Comparison of ENCODE assay signal across 10 mouse cellular contexts in genomic region chr14:43932991-43933390, GRCm38 (mm10). TPM values are rescaled to one million over a fixed set of nuclear protein-coding genes. Genes with fewer than 3 reads are reported as not detected.
DNase-seq lines count a peak whose midpoint lies in the region; ATAC-seq and TF ChIP-seq lines count a peak whose summit lies in the region.
"Not testable (repeated sequence)": the region's sequence is repeated elsewhere in the genome, so short reads cannot be mapped to it uniquely, and the experiment has no call there.
"Had no signal": no experiment of that assay in that cellular context is flagged by ENCODE, and none has a peak within 500 bp of the region (broad histone marks: within the 10 kb centered on the region; RNA-seq: fewer than 3 reads in every experiment).

No protein-coding gene starts in this region.

- not testable (repeated sequence) for H3K9ac ChIP-seq in hindbrain, embryonic 11.5 days (ENCODE audit: low read depth, low read length); liver, postnatal 0 days (replicated peaks)

- not testable (repeated sequence) for H3K4me1 ChIP-seq in hindbrain, embryonic 11.5 days (replicated peaks; ENCODE audit: control insufficient read depth, insufficient read depth, low read length); liver, postnatal 0 days (ENCODE audit: insufficient read depth)

- WGBS in hindbrain, embryonic 11.5 days = 26% methylated on average over 8 of the region's 8 CpGs
- whole genome bisulfite sequencing in liver, postnatal 0 days (ENCODE audit: insufficient replicate concordance) = 18% methylated on average over 8 of the region's 8 CpGs

- peak; percentile 74 for TF ChIP-seq CTCF in liver, postnatal 0 days (IDR thresholded peaks at IDR 0.05; ENCODE audit: low read depth)

- DNase-seq in ES-CJ7 (ENCODE audit: low read depth, low spot score) = peak; percentile 48
- DNase-seq in cerebellum, adult 18-20 months = peak; percentile 4 to 13
- peak; percentile 2 to 20 for DNase-seq in frontal cortex, postnatal 14 days (ENCODE audit: low spot score in 2 of 2)
- peak; percentile 73 for DNase-seq in hindbrain, embryonic 11.5 days (ENCODE audit: low spot score)
- DNase-seq in layer of hippocampus, adult 9-11 months = peak; percentile 6
- DNase-seq in liver, postnatal 0 days = peak; percentile 48
- DNase-seq in ovary, postnatal 14 days (ENCODE audit: low spot score) = peak; percentile 6
- DNase-seq in thymus, postnatal 36 days = peak; percentile 3

- not testable (repeated sequence) for H3K27ac ChIP-seq in hindbrain, embryonic 11.5 days (ENCODE audit: low read depth, low read length); liver, postnatal 0 days (ENCODE audit: low read depth)

- not testable (repeated sequence) for H3K36me3 ChIP-seq in hindbrain, embryonic 11.5 days (ENCODE audit: control insufficient read depth, insufficient read depth, low read length); liver, postnatal 0 days (replicated peaks; ENCODE audit: insufficient read depth, low read length)

- ATAC-seq in hindbrain, embryonic 11.5 days (ENCODE audit: low FRiP score); liver, postnatal 0 days: not testable (repeated sequence)

- TF ChIP-seq EP300 in liver, postnatal 0 days (IDR thresholded peaks at IDR 0.05; ENCODE audit: low read depth) = not testable (repeated sequence)

- not testable (repeated sequence) for H3K4me2 ChIP-seq in hindbrain, embryonic 11.5 days (replicated peaks; ENCODE audit: low read depth, low read length); liver, postnatal 0 days (ENCODE audit: low read depth, low read length)

- not testable (repeated sequence) for H3K27me3 ChIP-seq in hindbrain, embryonic 11.5 days (ENCODE audit: control insufficient read depth, insufficient read depth, low read length); liver, postnatal 0 days (ENCODE audit: insufficient read depth, low read length)

- H3K9me3 ChIP-seq in hindbrain, embryonic 11.5 days (ENCODE audit: control insufficient read depth, low read length); liver, postnatal 0 days (ENCODE audit: low read length): not testable (repeated sequence)

- H3K4me3 ChIP-seq in hindbrain, embryonic 11.5 days (ENCODE audit: low read depth, low read length); liver, postnatal 0 days (ENCODE audit: low read depth, low read length): not testable (repeated sequence)

RNA-seq across cellular contexts. Expression of gene Gm8113, which starts 7.8 kb away (rescaled TPM):
- polyA plus RNA-seq in hindbrain, embryonic 11.5 days (2014; fragmentation: Nextera tagmentation; extraction: Ambion mirVana) = 5.8 and 6.2 TPM in 2 replicates
- polyA plus RNA-seq in liver, postnatal 0 days (2015; fragmentation: Nextera tagmentation; extraction: Ambion mirVana) = 2.7 TPM in 2 replicates

RNA-seq across cellular contexts. Expression of gene Ear10, which starts 9.6 kb away (rescaled TPM):
- not detected in 2 replicates for polyA plus RNA-seq in hindbrain, embryonic 11.5 days (2014; fragmentation: Nextera tagmentation; extraction: Ambion mirVana)
- not detected in 2 replicates for polyA plus RNA-seq in liver, postnatal 0 days (2015; fragmentation: Nextera tagmentation; extraction: Ambion mirVana)
- polyA plus RNA-seq: gonadal fat pad, adult 2 months; kidney, embryonic 16.5 days had no signal

RNA-seq across cellular contexts. Expression of gene Ang5, which starts 23.9 kb away (rescaled TPM):
- not detected in 2 replicates for polyA plus RNA-seq in hindbrain, embryonic 11.5 days (2014; fragmentation: Nextera tagmentation; extraction: Ambion mirVana)
- not detected in 2 replicates for polyA plus RNA-seq in liver, postnatal 0 days (2015; fragmentation: Nextera tagmentation; extraction: Ambion mirVana)
- polyA plus RNA-seq: gonadal fat pad, adult 2 months; kidney, embryonic 16.5 days had no signal

RNA-seq across cellular contexts. Expression of gene Ear1, which starts 57.7 kb away (rescaled TPM):
- polyA plus RNA-seq in hindbrain, embryonic 11.5 days (2014; fragmentation: Nextera tagmentation; extraction: Ambion mirVana) = not detected in 2 replicates
- 2.6 and 5.0 TPM in 2 replicates for polyA plus RNA-seq in liver, postnatal 0 days (2015; fragmentation: Nextera tagmentation; extraction: Ambion mirVana)
- polyA plus RNA-seq: kidney, embryonic 16.5 days had no signal

Comparison
In these comparisons a context has a peak if more than half of its experiments do, and no peak if none do; other contexts are left out.
1. DNase-seq: peak in every context shown above with its lines; median percentile 73 in hindbrain, embryonic 11.5 days; 48 in ES-CJ7; 48 in liver, postnatal 0 days; 11 in frontal cortex, postnatal 14 days; 8 in cerebellum, adult 18-20 months; 6 in layer of hippocampus, adult 9-11 months; 6 in ovary, postnatal 14 days; 3 in thymus, postnatal 36 days.